ENCODE assay signal across 23 mouse cellular contexts in genomic region chr7:109713434-109713982, GRCm38 (mm10). TPM values are rescaled to one million over a fixed set of nuclear protein-coding genes. Genes with fewer than 3 reads are reported as not detected.
A peak's percentile ranks its signal among the peaks of the same experiment; 100 is the strongest.
DNase-seq lines count a peak whose midpoint lies in the region; ATAC-seq and TF ChIP-seq lines count a peak whose summit lies in the region.
"Had no signal": no experiment of that assay in that cellular context is flagged by ENCODE, and none has a peak within 500 bp of the region (broad histone marks: within the 10 kb centered on the region; RNA-seq: fewer than 3 reads in every experiment).

No protein-coding gene starts in this region.

- 88% methylated on average over 2 of the region's 2 CpGs for WGBS in kidney, embryonic 15.5 days
- WGBS in lung, adult 2 months = 88% methylated on average over 2 of the region's 2 CpGs

- H3K9ac ChIP-seq in CH12.LX (ENCODE audit: insufficient read depth, low read depth) (no peak overlapping the region), MEL (ENCODE audit: control insufficient read depth, low read depth, low read length, poor library complexity, severe bottlenecking) (no peak overlapping the region)
- H3K9ac ChIP-seq in kidney, embryonic 15.5 days = no peak overlapping the region
- H3K9ac ChIP-seq: embryonic facial prominence, embryonic 12.5 days; forebrain, embryonic 13.5 days; forebrain, embryonic 15.5 days; forebrain, postnatal 0 days had no signal

- TF ChIP-seq EP300 in CH12.LX (IDR thresholded peaks at IDR 0.05; ENCODE audit: low read length) (no peak), MEL (IDR thresholded peaks at IDR 0.05; ENCODE audit: low read depth in 1 of 2, low read length in 2 of 2) (no peak)

- H3K27ac ChIP-seq in CH12.LX (ENCODE audit: insufficient read depth, low read depth) (no peak overlapping the region), MEL (ENCODE audit: control insufficient read depth, low read depth, low read length) (no peak overlapping the region)
- no peak overlapping the region for H3K27ac ChIP-seq in kidney, embryonic 15.5 days
- H3K27ac ChIP-seq: embryonic facial prominence, embryonic 10.5 days; embryonic facial prominence, embryonic 12.5 days; forebrain, embryonic 13.5 days; forebrain, embryonic 15.5 days had no signal

- H3K36me3 ChIP-seq in CH12.LX (replicated peaks in 1 of 2; ENCODE audit: control insufficient read depth in 1 of 2, insufficient read depth in 1 of 2, low read length in 1 of 2) (peaks cover 29 to 51% of the 10 kb centered on the region in 2 experiments), MEL (ENCODE audit: control insufficient read depth in 1 of 2, insufficient read depth in 2 of 2, low read length in 2 of 2) (no peaks in the 10 kb centered on the region; a peak in 1 of 4 replicates)
- H3K36me3 ChIP-seq in kidney, embryonic 15.5 days = peaks cover 22% of the 10 kb centered on the region

- H3K79me2 ChIP-seq in CH12.LX (replicated peaks; ENCODE audit: control insufficient read depth, extremely low read depth, insufficient read depth, poor library complexity, severe bottlenecking) (no peaks in the 10 kb centered on the region), MEL (ENCODE audit: control insufficient read depth, insufficient read depth, low read length, poor library complexity) (no peaks in the 10 kb centered on the region)

- dilution Hi-C loops in CH12.LX (cut with MboI; ENCODE audit: extremely low pct_ligation_motif_present, extremely low pct_unique_long_range_greater_than_20kb, low sequenced_read_pairs) = no loop called here

- no peaks in the 10 kb centered on the region for H3K9me3 ChIP-seq in CH12.LX (replicated peaks; ENCODE audit: low read length)
- H3K9me3 ChIP-seq in MEL (replicated peaks; ENCODE audit: insufficient read depth, low read length) = no peaks in the 10 kb centered on the region
- no peaks in the 10 kb centered on the region for H3K9me3 ChIP-seq in kidney, embryonic 15.5 days (replicated peaks)
- H3K9me3 ChIP-seq: embryonic facial prominence, embryonic 10.5 days; embryonic facial prominence, embryonic 12.5 days; forebrain, embryonic 13.5 days; forebrain, embryonic 15.5 days; G1E had no signal

- no peak overlapping the region for H3K4me2 ChIP-seq in CH12.LX (ENCODE audit: insufficient read depth, low read depth, poor library complexity, severe bottlenecking)
- H3K4me2 ChIP-seq in kidney, embryonic 15.5 days = no peak overlapping the region
- H3K4me2 ChIP-seq: embryonic facial prominence, embryonic 12.5 days; forebrain, embryonic 13.5 days; forebrain, embryonic 15.5 days had no signal

- TF ChIP-seq POLR2A in CH12.LX (IDR thresholded peaks at IDR 0.05; ENCODE audit: low read depth, low read length) (no peak), MEL (IDR thresholded peaks at IDR 0.05; ENCODE audit: control insufficient read depth in 1 of 2, insufficient read depth in 1 of 2, low read depth in 1 of 2, low read length in 2 of 2, poor library complexity in 1 of 2) (no peak)
- no peak for TF ChIP-seq POLR2A in lung, adult 2 months (IDR thresholded peaks at IDR 0.05; ENCODE audit: borderline replicate concordance, extremely low read depth, low read depth, low read length)

- in situ Hi-C loops in CH12.LX (cut with MboI; ENCODE audit: low pct_ligation_motif_present, low pct_unique_long_range_greater_than_20kb, low sequenced_read_pairs) = no loop called here

- TF ChIP-seq CTCF in CH12.LX (conservative IDR thresholded peaks at IDR 0.05 in 1 of 2, IDR thresholded peaks at IDR 0.05 in 1 of 2; ENCODE audit: low read depth in 2 of 2, low read length in 2 of 2) = no peak
- TF ChIP-seq CTCF in MEL (IDR thresholded peaks at IDR 0.05 in 2 of 3, conservative IDR thresholded peaks at IDR 0.05 in 1 of 3; ENCODE audit: control insufficient read depth in 1 of 3, insufficient read depth in 1 of 3, low read depth in 2 of 3, low read length in 3 of 3, poor library complexity in 1 of 3, severe bottlenecking in 1 of 3) = no peak
- TF ChIP-seq CTCF in lung, adult 2 months (IDR thresholded peaks at IDR 0.05; ENCODE audit: insufficient read depth, low read length) = no peak

- H3K27me3 ChIP-seq in CH12.LX (replicated peaks) (no peaks in the 10 kb centered on the region), MEL (ENCODE audit: control insufficient read depth in 1 of 2, insufficient read depth in 2 of 2, low read length in 2 of 2) (no peaks in the 10 kb centered on the region)
- H3K27me3 ChIP-seq in kidney, embryonic 15.5 days = no peaks in the 10 kb centered on the region
- H3K27me3 ChIP-seq: embryonic facial prominence, embryonic 12.5 days; forebrain, embryonic 13.5 days; forebrain, embryonic 15.5 days had no signal

- H3K4me1 ChIP-seq in CH12.LX (ENCODE audit: control insufficient read depth in 1 of 2, insufficient read depth in 2 of 2) (peaks cover 0 to 17% of the 10 kb centered on the region in 2 experiments; a peak in 2 of 4 replicates), MEL (ENCODE audit: control insufficient read depth in 1 of 2, insufficient read depth in 2 of 2, low read length in 2 of 2) (no peaks in the 10 kb centered on the region)
- 0 out of 2 replicates have a peak, but pooled peaks cover 6% of the 10 kb centered on the region for H3K4me1 ChIP-seq in kidney, embryonic 15.5 days
- H3K4me1 ChIP-seq in lung, adult 2 months (ENCODE audit: control insufficient read depth, insufficient read depth, low read length) = 0 out of 2 replicates have a peak, but pooled peaks cover under 1% of the 10 kb centered on the region
- H3K4me1 ChIP-seq: embryonic facial prominence, embryonic 10.5 days; forebrain, embryonic 13.5 days; forebrain, embryonic 15.5 days had no signal

- TF ChIP-seq RAD21 in CH12.LX (IDR thresholded peaks at IDR 0.05; ENCODE audit: low read depth, low read length) (no peak), MEL (IDR thresholded peaks at IDR 0.05; ENCODE audit: low read depth, low read length) (no peak)

- DNase-seq in 416B (ENCODE audit: low read depth) = peak; percentile 33
- peak; percentile 31 for DNase-seq in CH12.LX (ENCODE audit: extremely low read depth)
- DNase-seq in MEL (ENCODE audit: low read depth, low spot score) = no peak
- DNase-seq in thymus, adult 18-20 months = no peak
- DNase-seq in lung, adult 2 months = no peak
- DNase-seq: adrenal gland, adult 8-10 months; adrenal gland, postnatal 14 days; adrenal gland, postnatal 36 days; cerebellum, adult 11-12 months; cerebellum, adult 2 months; cerebellum, adult 9-10 months; cerebellum, postnatal 10 days; cerebellum, postnatal 25 days; forebrain, postnatal 0 days had no signal

- no peak for ATAC-seq in kidney, embryonic 15.5 days (replicated peaks; ENCODE audit: low FRiP score)
- ATAC-seq: CD4-positive, CD25-positive, alpha-beta regulatory T cell, adult 4 months; forebrain, embryonic 13.5 days; forebrain, embryonic 15.5 days; forebrain, postnatal 0 days had no signal

- H3K4me3 ChIP-seq in CH12.LX (replicated peaks in 1 of 3; ENCODE audit: low read depth in 2 of 3, low read length in 2 of 3, poor library complexity in 1 of 3) (no peak overlapping the region), MEL (ENCODE audit: control insufficient read depth in 1 of 2, insufficient read depth in 1 of 2, low read depth in 2 of 2, low read length in 2 of 2) (no peak overlapping the region)
- H3K4me3 ChIP-seq in kidney, embryonic 15.5 days (replicated peaks) = no peak overlapping the region
- H3K4me3 ChIP-seq in lung, adult 2 months (replicated peaks; ENCODE audit: extremely low read depth, low read depth, low read length) = no peak overlapping the region
- H3K4me3 ChIP-seq: embryonic facial prominence, embryonic 10.5 days; embryonic facial prominence, embryonic 12.5 days; forebrain, embryonic 13.5 days; forebrain, embryonic 15.5 days had no signal

RNA-seq across cellular contexts. Expression of gene Akip1, which starts 10.0 kb away (rescaled TPM):
- 34.5 and 35.0 TPM in 2 replicates for total RNA-seq in CH12.LX (2012; rRNA removed)
- 38.5 and 42.5 TPM in 2 replicates for total RNA-seq in CH12.LX (2014; rRNA removed)
- polyA plus RNA-seq in CH12.LX (2012; ENCODE audit: insufficient read length, low read depth) = 46.2 and 51.5 TPM in 2 replicates
- total RNA-seq in MEL (2012; rRNA removed) = 26.4 and 29.0 TPM in 2 replicates
- polyA plus RNA-seq in MEL (2012; ENCODE audit: insufficient read depth in 1 of 2, insufficient read length in 2 of 2, low read depth in 1 of 2, low replicate concordance in 2 of 2, missing spikeins in 1 of 2) = 10 to 100 TPM in 1 of 2 experiments, not detected in 1; 34.0 TPM
- 27.2 and 31.3 TPM in 2 replicates for polyA plus RNA-seq in kidney, embryonic 15.5 days (2015; fragmentation: Nextera tagmentation; extraction: Ambion mirVana)
- 16.3 and 18.3 TPM in 2 replicates for polyA plus RNA-seq in lung, adult 2 months (2012; rRNA removed)

RNA-seq across cellular contexts. Expression of gene St5, which starts 10.1 kb away (rescaled TPM):
- 1.6 and 1.9 TPM in 2 replicates for total RNA-seq in CH12.LX (2012; rRNA removed)
- total RNA-seq in CH12.LX (2014; rRNA removed) = 1.3 and 1.5 TPM in 2 replicates
- polyA plus RNA-seq in CH12.LX (2012; ENCODE audit: insufficient read length, low read depth) = 3.4 and 4.1 TPM in 2 replicates
- 2.6 and 2.7 TPM in 2 replicates for total RNA-seq in MEL (2012; rRNA removed)
- 1 to 10 TPM in 1 of 2 experiments, not detected in 1; 3.4 TPM for polyA plus RNA-seq in MEL (2012; ENCODE audit: insufficient read depth in 1 of 2, insufficient read length in 2 of 2, low read depth in 1 of 2, low replicate concordance in 2 of 2, missing spikeins in 1 of 2)
- 34.5 and 35.4 TPM in 2 replicates for polyA plus RNA-seq in kidney, embryonic 15.5 days (2015; fragmentation: Nextera tagmentation; extraction: Ambion mirVana)
- polyA plus RNA-seq in lung, adult 2 months (2012; rRNA removed) = 89.9 and 123 TPM in 2 replicates

RNA-seq across cellular contexts. Expression of gene BC051019, which starts 10.1 kb away (rescaled TPM):
- total RNA-seq in CH12.LX (2012; rRNA removed) (not detected in 2 replicates), CH12.LX (2014; rRNA removed) (0.17 TPM in 1 of 2 replicates, not detected in the other), MEL (2012; rRNA removed) (0.10 TPM in 1 of 2 replicates, not detected in the other)
- polyA plus RNA-seq in CH12.LX (2012; ENCODE audit: insufficient read length, low read depth) (0.33 TPM in 2 replicates), MEL (2012; ENCODE audit: insufficient read depth in 1 of 2, insufficient read length in 2 of 2, low read depth in 1 of 2, low replicate concordance in 2 of 2, missing spikeins in 1 of 2) (under 1 TPM in 1 of 2 experiments, not detected in 1; 0.39 TPM)
- 0.19 TPM in 1 of 2 replicates, not detected in the other for polyA plus RNA-seq in kidney, embryonic 15.5 days (2015; fragmentation: Nextera tagmentation; extraction: Ambion mirVana)
- 17.8 and 19.7 TPM in 2 replicates for polyA plus RNA-seq in lung, adult 2 months (2012; rRNA removed)
- total RNA-seq: adrenal gland, postnatal 14 days; adrenal gland, postnatal 36 days; G1E had no signal
- polyA plus RNA-seq: forebrain, embryonic 11.5 days; G1E had no signal

RNA-seq across cellular contexts. Expression of gene Ascl3, which starts 18.0 kb away (rescaled TPM):
- total RNA-seq in CH12.LX (2012; rRNA removed) = not detected in 2 replicates
- not detected in 2 replicates for total RNA-seq in CH12.LX (2014; rRNA removed)
- not detected in 2 replicates for polyA plus RNA-seq in CH12.LX (2012; ENCODE audit: insufficient read length, low read depth)
- not detected in 2 replicates for total RNA-seq in MEL (2012; rRNA removed)
- polyA plus RNA-seq in MEL (2012; ENCODE audit: insufficient read depth in 1 of 2, insufficient read length in 2 of 2, low read depth in 1 of 2, low replicate concordance in 2 of 2, missing spikeins in 1 of 2) = not detected
- polyA plus RNA-seq in kidney, embryonic 15.5 days (2015; fragmentation: Nextera tagmentation; extraction: Ambion mirVana) = 0.24 TPM in 1 of 2 replicates, not detected in the other
- polyA plus RNA-seq in lung, adult 2 months (2012; rRNA removed) = 0.38 and 0.62 TPM in 2 replicates
- total RNA-seq: adrenal gland, postnatal 14 days; adrenal gland, postnatal 36 days; forebrain, postnatal 0 days; G1E had no signal
- polyA plus RNA-seq: CD4-positive, CD25-positive, alpha-beta regulatory T cell, adult 4 months; embryonic facial prominence, embryonic 10.5 days; embryonic facial prominence, embryonic 12.5 days; embryonic facial prominence, embryonic 14.5 days; forebrain, embryonic 13.5 days; forebrain, embryonic 15.5 days; forebrain, postnatal 0 days; G1E had no signal

RNA-seq across cellular contexts. Expression of gene Tmem9b, which starts 39.2 kb away (rescaled TPM):
- total RNA-seq in CH12.LX (2012; rRNA removed) (24.8 and 26.6 TPM in 2 replicates), CH12.LX (2014; rRNA removed) (35.6 and 40.3 TPM in 2 replicates), MEL (2012; rRNA removed) (25.1 and 30.6 TPM in 2 replicates)
- polyA plus RNA-seq in CH12.LX (2012; ENCODE audit: insufficient read length, low read depth) (23.4 and 25.6 TPM in 2 replicates), MEL (2012; ENCODE audit: insufficient read depth in 1 of 2, insufficient read length in 2 of 2, low read depth in 1 of 2, low replicate concordance in 2 of 2, missing spikeins in 1 of 2) (10 to 100 TPM in 1 of 2 experiments, not detected in 1; 26.4 TPM)
- polyA plus RNA-seq in kidney, embryonic 15.5 days (2015; fragmentation: Nextera tagmentation; extraction: Ambion mirVana) = 52.0 and 55.4 TPM in 2 replicates
- polyA plus RNA-seq in lung, adult 2 months (2012; rRNA removed) = 45.4 and 60.4 TPM in 2 replicates

Comparison
In these comparisons a context has a peak if more than half of its experiments do, and no peak if none do; other contexts are left out.
1. DNase-seq: peak in 416B (single experiment) and CH12.LX (single experiment); none in MEL (single experiment), thymus, adult 18-20 months (0 of 2) and lung, adult 2 months (single experiment).
2. RNA of gene BC051019, which starts 10.1 kb away (polyA plus RNA-seq): 17.8 to 19.7 TPM in lung, adult 2 months; 0.39 TPM in MEL, 0.33 TPM in CH12.LX and 0.19 TPM in kidney, embryonic 15.5 days; every median in the first group is over 10 times any median in the second.